Mouse (Mus musculus): ENCODE measurements around the gene Reps1. TPM values are rescaled to one million over a fixed set of nuclear protein-coding genes. Genes with fewer than 3 reads are reported as not detected.

Reps1 gene
- polyA plus RNA-seq, 1 experiment from 2014 or later = 12.9 TPM

GRCm38 (mm10) chr10:18068880-18069279 lies 13.2 kb downstream of the Reps1 start:
- Histone ChIP-seq H3K4me3 (no peak overlapping the region), H3K36me3 (peaks cover 9% of the 10 kb centered on the region; the same call in 1 of the 2 replicates), H3K27ac (no peak overlapping the region), H3K27me3 (ENCODE audit: insufficient read depth, poor library complexity, severe bottlenecking) (no peaks in the 10 kb centered on the region), H3K4me1 (replicated peaks) (peaks cover 13% of the 10 kb centered on the region), H3K9me3 (no peaks in the 10 kb centered on the region)
- 87% methylated on average over 2 of the region's 2 CpGs for WGBS
- DNase-seq (ENCODE audit: low spot score) = no peak

- Histone ChIP-seq H3K27me3 (ENCODE audit: insufficient read depth, poor library complexity, severe bottlenecking) (no peaks in the 10 kb centered on the region), H3K9me3 (no peaks in the 10 kb centered on the region), H3K4me1 (replicated peaks) (peaks cover 13% of the 10 kb centered on the region), H3K27ac (no peak overlapping the region), H3K4me3 (no peak overlapping the region), H3K36me3 (peaks cover 9% of the 10 kb centered on the region; the same call in 1 of the 2 replicates)
- whole genome bisulfite sequencing = 86% methylated on average over 2 of the region's 2 CpGs
- DNase-seq (ENCODE audit: low spot score) = no peak
These were observed 13.9 kb downstream of the Reps1 start for GRCm38 (mm10) chr10:18069576-18069975.

GRCm38 (mm10) chr10:18070144-18070543 lies 14.5 kb downstream of the Reps1 start:
- no peak for DNase-seq (ENCODE audit: low spot score)
- peaks cover 5% of the 10 kb centered on the region; the same call in 1 of the 2 replicates for H3K36me3 ChIP-seq
- no peaks in the 10 kb centered on the region for H3K9me3 ChIP-seq
- H3K27me3 ChIP-seq (ENCODE audit: insufficient read depth, poor library complexity, severe bottlenecking) = no peaks in the 10 kb centered on the region
- no peak overlapping the region for H3K4me3 ChIP-seq
- peaks cover 13% of the 10 kb centered on the region for H3K4me1 ChIP-seq (replicated peaks)
- WGBS = 89% methylated on average over 3 of the region's 3 CpGs
- no peak overlapping the region for H3K27ac ChIP-seq

DNA sequence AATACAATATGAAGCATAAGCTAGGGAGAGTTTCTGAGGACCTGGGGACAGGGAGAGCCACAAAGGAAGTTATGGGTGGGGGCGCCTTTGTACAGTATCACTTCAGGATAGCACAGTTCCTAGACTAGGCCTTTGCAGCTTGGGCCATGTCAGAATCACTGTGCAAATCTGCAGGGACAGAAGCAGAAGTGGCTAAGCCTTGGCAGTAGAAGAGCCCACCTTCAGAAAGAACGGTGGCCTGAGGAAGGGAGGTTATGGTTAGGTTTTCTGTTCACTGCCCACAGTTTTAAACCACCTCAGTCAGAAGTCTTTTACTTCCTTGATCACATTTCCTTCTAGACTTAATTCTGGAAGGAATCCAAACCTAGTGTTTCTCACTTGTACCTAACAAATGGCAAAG lies 15.0 kb downstream of the Reps1 start:
- Histone ChIP-seq H3K36me3 (peaks cover under 1% of the 10 kb centered on the region; the same call in 1 of the 2 replicates), H3K27ac (no peak overlapping the region), H3K27me3 (ENCODE audit: insufficient read depth, poor library complexity, severe bottlenecking) (no peaks in the 10 kb centered on the region), H3K4me3 (no peak overlapping the region), H3K4me1 (replicated peaks) (peaks cover 13% of the 10 kb centered on the region), H3K9me3 (no peaks in the 10 kb centered on the region)
- no peak for DNase-seq (ENCODE audit: low spot score)
- WGBS = 92% methylated on average over 2 of the region's 2 CpGs

DNA sequence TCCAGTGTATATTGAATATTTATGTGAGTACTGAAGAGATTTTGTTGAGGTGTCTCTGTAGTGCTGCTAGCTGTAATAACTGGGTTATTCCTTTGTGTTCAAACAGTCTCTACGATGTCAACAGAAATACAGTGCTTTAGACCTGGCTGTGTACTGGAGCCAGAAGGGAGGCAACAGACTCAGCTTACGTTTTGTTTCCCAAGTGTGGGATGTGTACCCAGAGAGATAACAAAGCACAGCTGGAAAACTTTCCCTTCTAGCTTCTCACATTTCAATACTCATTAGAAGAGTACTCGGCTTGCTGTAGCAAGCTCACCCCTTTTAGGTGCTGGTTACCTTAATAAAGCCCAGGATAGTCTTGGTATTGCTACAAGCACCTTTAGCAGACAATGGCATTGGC lies 17.2 kb downstream of the Reps1 start:
- peaks cover 3% of the 10 kb centered on the region for H3K4me1 ChIP-seq (replicated peaks)
- WGBS = 78% methylated on average over 3 of the region's 3 CpGs

DNA sequence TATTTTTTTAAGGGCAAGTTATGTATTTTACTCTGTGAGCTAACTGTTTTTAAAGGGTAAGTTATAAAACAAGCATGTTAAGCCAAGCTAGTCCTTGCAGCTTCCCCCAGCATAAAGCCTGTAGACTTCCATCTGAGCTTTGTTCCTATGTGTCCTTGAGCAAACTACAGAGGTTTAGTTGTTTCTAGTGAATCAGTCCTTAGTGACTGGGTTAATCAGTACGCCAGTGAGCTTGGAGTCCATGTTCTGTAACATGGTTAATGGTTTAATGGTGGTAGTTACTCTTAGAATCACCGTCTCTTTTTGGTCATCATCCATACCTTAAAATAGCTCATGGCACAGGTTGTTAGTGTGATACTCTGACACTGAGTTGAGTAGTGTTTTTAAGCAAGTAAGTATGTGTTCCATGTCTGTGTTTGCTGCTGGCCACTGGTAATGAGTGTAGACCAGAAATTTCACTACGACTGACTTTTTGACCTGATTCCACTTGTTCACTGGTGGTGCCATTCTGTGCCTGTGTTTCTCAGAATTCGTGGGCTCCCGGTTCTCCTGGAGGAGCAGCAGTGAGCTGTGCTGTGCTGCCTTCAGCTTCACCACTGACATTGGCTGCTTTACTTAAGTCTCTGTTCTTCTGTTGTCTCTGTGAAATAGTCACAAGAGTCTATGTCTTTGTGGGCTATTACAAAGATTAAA lies 18.9 kb downstream of the Reps1 start:
- no peak overlapping the region for H3K4me3 ChIP-seq
- H3K9me3 ChIP-seq = no peaks in the 10 kb centered on the region
- peaks cover 8% of the 10 kb centered on the region for H3K36me3 ChIP-seq
- no peak for DNase-seq (ENCODE audit: low spot score)
- 88% methylated on average over 5 of the region's 5 CpGs for WGBS
- no peaks in the 10 kb centered on the region for H3K27me3 ChIP-seq (ENCODE audit: insufficient read depth, poor library complexity, severe bottlenecking)
- H3K27ac ChIP-seq = no peak overlapping the region
- H3K4me1 ChIP-seq (replicated peaks) = no peaks in the 10 kb centered on the region

More for the DNA sequence above, 17.2 kb downstream of the Reps1 start:
- no peak for DNase-seq (ENCODE audit: low spot score)
- no peak overlapping the region for H3K4me3 ChIP-seq
- no peaks in the 10 kb centered on the region for H3K9me3 ChIP-seq
- no peak overlapping the region for H3K27ac ChIP-seq
- peaks cover 8% of the 10 kb centered on the region for H3K36me3 ChIP-seq
- H3K27me3 ChIP-seq (ENCODE audit: insufficient read depth, poor library complexity, severe bottlenecking) = no peaks in the 10 kb centered on the region

DNA sequence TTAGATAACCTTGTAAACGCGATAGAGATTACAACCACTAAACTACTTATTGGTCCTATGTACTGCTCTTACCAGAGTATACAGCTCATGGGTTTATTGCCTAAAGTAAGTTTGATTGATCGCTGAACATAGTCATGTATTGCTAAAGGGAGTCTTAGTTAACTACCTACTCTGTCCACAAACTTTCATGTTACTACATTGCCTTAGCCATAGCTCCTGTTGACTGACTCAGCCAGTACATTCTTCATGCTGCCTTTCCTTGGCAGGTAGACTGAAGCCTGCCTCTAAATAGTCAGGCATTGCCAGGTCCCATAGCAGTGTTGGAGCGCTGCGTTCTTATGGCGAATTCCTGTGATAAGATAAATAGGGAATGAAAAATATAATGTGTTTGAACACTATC lies 20.2 kb downstream of the Reps1 start:
- Histone ChIP-seq H3K4me1 (replicated peaks) (no peaks in the 10 kb centered on the region), H3K36me3 (peaks cover 8% of the 10 kb centered on the region), H3K27ac (no peak overlapping the region), H3K4me3 (no peak overlapping the region), H3K27me3 (ENCODE audit: insufficient read depth, poor library complexity, severe bottlenecking) (no peaks in the 10 kb centered on the region), H3K9me3 (no peaks in the 10 kb centered on the region)
- WGBS = 94% methylated on average over 6 of the region's 6 CpGs
- DNase-seq (ENCODE audit: low spot score) = no peak

GRCm38 (mm10) chr10:18081536-18081935 lies 25.9 kb downstream of the Reps1 start:
- no peaks in the 10 kb centered on the region for H3K4me1 ChIP-seq (replicated peaks)
- H3K4me3 ChIP-seq = no peak overlapping the region
- 88% methylated on average over 1 of the region's 1 CpGs for WGBS
- peaks cover 16% of the 10 kb centered on the region for H3K9me3 ChIP-seq
- H3K36me3 ChIP-seq = peaks cover 31% of the 10 kb centered on the region
- H3K27ac ChIP-seq = no peak overlapping the region
- H3K27me3 ChIP-seq (ENCODE audit: insufficient read depth, poor library complexity, severe bottlenecking) = no peaks in the 10 kb centered on the region
- no peak for DNase-seq (ENCODE audit: low spot score)

DNA sequence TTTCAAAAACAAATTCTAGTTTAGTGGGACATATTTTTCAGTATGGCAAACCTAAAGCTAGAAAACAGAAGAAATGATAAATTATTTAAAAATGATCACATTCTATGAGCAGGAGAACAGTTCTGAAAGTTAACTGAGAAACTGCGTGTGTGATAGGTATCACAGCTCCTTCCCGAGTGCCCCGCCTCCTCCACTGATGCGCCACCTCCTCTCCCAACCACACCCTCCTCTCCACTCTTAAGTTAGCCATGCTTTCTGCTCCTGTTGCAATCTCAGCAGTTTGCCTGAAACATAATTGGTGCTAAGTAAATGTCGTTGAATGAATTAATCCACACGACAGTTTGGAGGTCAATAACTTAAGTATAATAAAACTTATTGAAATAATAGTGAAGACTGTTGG lies 27.1 kb downstream of the Reps1 start:
- H3K27me3 ChIP-seq (ENCODE audit: insufficient read depth, poor library complexity, severe bottlenecking) = no peaks in the 10 kb centered on the region
- no peak for DNase-seq (ENCODE audit: low spot score)
- no peaks in the 10 kb centered on the region for H3K4me1 ChIP-seq (replicated peaks)
- peaks cover 25% of the 10 kb centered on the region for H3K36me3 ChIP-seq
- H3K27ac ChIP-seq = no peak overlapping the region
- H3K4me3 ChIP-seq = no peak overlapping the region
- 95% methylated on average over 6 of the region's 6 CpGs for WGBS
- H3K9me3 ChIP-seq = peaks cover 26% of the 10 kb centered on the region

DNA sequence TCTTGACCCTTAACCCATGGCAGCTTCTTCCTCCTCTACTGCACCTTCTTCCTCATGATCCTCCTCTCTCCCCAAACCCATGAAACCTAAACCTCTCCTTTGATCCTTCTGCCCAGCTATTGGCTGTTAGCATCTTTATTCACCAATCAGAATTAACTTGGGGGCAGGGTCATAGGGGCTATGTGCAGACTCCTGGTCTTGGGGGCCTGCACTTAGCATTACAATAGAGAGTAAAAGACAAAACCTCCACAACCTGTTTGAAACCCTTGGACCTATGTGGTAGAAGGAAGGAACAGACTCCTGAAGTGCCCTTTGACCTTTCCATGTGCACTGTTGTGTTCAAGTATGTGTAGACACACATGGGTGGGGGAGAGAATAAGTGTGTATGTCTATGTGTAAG lies 35.0 kb downstream of the Reps1 start:
- no peak for DNase-seq (ENCODE audit: low spot score)
- Histone ChIP-seq H3K4me1 (replicated peaks) (no peaks in the 10 kb centered on the region), H3K27me3 (ENCODE audit: insufficient read depth, poor library complexity, severe bottlenecking) (no peaks in the 10 kb centered on the region), H3K9me3 (peaks cover 18% of the 10 kb centered on the region), H3K36me3 (peaks cover 81% of the 10 kb centered on the region), H3K4me3 (no peak overlapping the region), H3K27ac (no peak overlapping the region)

DNA sequence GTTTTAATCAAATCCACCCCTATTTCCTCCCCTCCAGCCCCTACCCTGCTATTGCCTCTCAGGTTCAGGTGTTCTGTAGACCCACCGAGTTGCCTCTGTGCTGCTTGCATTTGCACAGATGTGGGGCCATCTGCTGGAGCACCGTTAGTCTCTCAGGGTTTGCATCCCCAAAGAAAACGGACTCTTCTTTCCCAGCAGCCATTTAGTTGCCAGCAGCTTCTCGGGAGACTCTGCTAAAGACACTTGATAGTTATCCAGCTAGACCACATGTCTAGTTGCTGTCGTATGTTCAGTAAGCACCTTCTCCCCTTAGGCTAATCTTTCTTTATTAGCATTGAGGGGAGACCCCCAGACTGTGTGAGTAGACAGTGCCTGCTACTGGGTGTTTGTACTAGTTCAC lies 46.5 kb downstream of the Reps1 start:
- H3K4me1 ChIP-seq (replicated peaks) = no peaks in the 10 kb centered on the region
- WGBS = 77% methylated on average over 5 of the region's 5 CpGs
- no peak for DNase-seq (ENCODE audit: low spot score)
- H3K4me3 ChIP-seq = no peak overlapping the region
- H3K27me3 ChIP-seq (ENCODE audit: insufficient read depth, poor library complexity, severe bottlenecking) = no peaks in the 10 kb centered on the region
- H3K36me3 ChIP-seq = peaks cover 59% of the 10 kb centered on the region
- no peaks in the 10 kb centered on the region for H3K9me3 ChIP-seq
- no peak overlapping the region for H3K27ac ChIP-seq

- Histone ChIP-seq H3K4me1 (replicated peaks) (no peaks in the 10 kb centered on the region), H3K9me3 (no peaks in the 10 kb centered on the region), H3K4me3 (no peak overlapping the region), H3K36me3 (peaks cover 43% of the 10 kb centered on the region), H3K27ac (no peak overlapping the region), H3K27me3 (ENCODE audit: insufficient read depth, poor library complexity, severe bottlenecking) (no peaks in the 10 kb centered on the region)
- no peak for DNase-seq (ENCODE audit: low spot score)
- 81% methylated on average over 5 of the region's 5 CpGs for whole genome bisulfite sequencing
These were observed 51.8 kb downstream of the Reps1 start for GRCm38 (mm10) chr10:18107471-18107870.

DNA sequence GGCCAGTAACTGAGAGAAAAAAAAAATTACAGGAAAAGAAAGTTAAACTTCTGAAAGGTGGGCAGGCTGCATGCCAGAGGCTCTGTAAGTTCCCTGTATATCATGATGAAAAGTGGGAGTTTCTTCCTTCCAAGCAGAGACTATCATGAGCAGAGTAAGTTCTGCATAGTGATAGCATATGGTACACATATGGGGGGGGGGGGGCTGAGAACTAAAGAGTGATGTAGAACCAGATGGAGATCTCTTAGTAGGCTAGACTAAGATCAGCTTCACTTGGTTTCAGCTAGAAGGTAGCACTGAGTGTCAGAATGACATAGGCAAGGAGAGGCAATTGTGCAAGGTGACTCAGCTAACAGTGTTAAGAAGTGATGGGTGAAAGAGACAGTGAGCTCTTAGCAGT lies 55.3 kb downstream of the Reps1 start:
- H3K27me3 ChIP-seq (ENCODE audit: insufficient read depth, poor library complexity, severe bottlenecking) = no peaks in the 10 kb centered on the region
- H3K4me3 ChIP-seq = no peak overlapping the region
- DNase-seq (ENCODE audit: low spot score) = no peak
- H3K36me3 ChIP-seq = peaks cover 45% of the 10 kb centered on the region
- H3K27ac ChIP-seq = no peak overlapping the region
- no peaks in the 10 kb centered on the region for H3K4me1 ChIP-seq (replicated peaks)
- no peaks in the 10 kb centered on the region for H3K9me3 ChIP-seq
